In the genomic region with DNA sequence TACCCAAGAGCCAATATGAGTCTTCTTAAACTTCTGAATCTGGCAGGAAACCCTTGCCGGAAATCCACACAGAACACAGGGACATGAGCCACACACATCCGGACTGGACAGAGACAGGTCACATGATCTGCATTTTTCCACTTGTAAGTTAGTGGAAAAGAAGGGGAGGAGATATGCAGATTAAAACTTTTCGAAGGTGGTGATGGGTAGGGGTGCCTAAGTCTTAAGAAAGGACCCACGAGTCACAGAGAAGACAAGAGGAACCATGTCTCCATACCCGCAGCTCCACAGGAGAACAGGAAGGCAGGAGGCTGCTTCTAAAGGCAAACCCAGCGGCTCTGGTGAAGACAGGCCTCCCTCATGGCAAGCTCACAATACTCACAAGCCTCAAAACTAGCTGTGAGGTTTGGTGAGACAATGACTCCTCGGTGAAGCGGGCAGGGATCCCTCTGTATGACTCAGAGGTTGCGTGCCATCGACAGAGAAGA, we compare ENCODE assay signal across 8 mouse cellular contexts. TPM values are rescaled to one million over a fixed set of nuclear protein-coding genes. Genes with fewer than 3 reads are reported as not detected.
A peak's percentile ranks its signal among the peaks of the same experiment; 100 is the strongest.
DNase-seq lines count a peak whose midpoint lies in the region; ATAC-seq and TF ChIP-seq lines count a peak whose summit lies in the region.

No protein-coding gene starts in this region.

- peak; percentile 91 for ATAC-seq in embryonic facial prominence, embryonic 14.5 days (ENCODE audit: low read depth)
- peak; percentile 89 for ATAC-seq in heart, embryonic 12.5 days (ENCODE audit: insufficient number of reproducible peaks, low FRiP score)
- peak; percentile 91 for ATAC-seq in kidney, embryonic 14.5 days (ENCODE audit: low FRiP score, low TSS enrichment)
- peak; percentile 75 for ATAC-seq in liver, embryonic 15.5 days (ENCODE audit: insufficient read depth)

- peak overlapping the region; percentile 74 for H3K9ac ChIP-seq in embryonic facial prominence, embryonic 14.5 days (ENCODE audit: low read depth, low read length)
- peak overlapping the region; percentile 90 for H3K9ac ChIP-seq in heart, embryonic 12.5 days
- H3K9ac ChIP-seq in kidney, embryonic 14.5 days (ENCODE audit: low read depth, low read length) = peak overlapping the region; percentile 79
- H3K9ac ChIP-seq in liver, embryonic 15.5 days = peak overlapping the region; percentile 88

- WGBS in embryonic facial prominence, embryonic 14.5 days = under 1% methylated on average over 10 of the region's 10 CpGs
- WGBS in heart, embryonic 12.5 days = under 1% methylated on average over 10 of the region's 10 CpGs
- under 1% methylated on average over 10 of the region's 10 CpGs for WGBS in kidney, embryonic 14.5 days
- WGBS in liver, embryonic 15.5 days (ENCODE audit: insufficient replicate concordance) = under 1% methylated on average over 10 of the region's 10 CpGs
- under 1% methylated on average over 10 of the region's 10 CpGs for WGBS in thymus, adult 2 months

- H3K4me2 ChIP-seq in embryonic facial prominence, embryonic 14.5 days (ENCODE audit: low read depth, low read length) = peak overlapping the region; percentile 99
- peak overlapping the region; percentile 99 for H3K4me2 ChIP-seq in heart, embryonic 12.5 days
- peak overlapping the region; percentile 92 for H3K4me2 ChIP-seq in kidney, embryonic 14.5 days (replicated peaks; ENCODE audit: low read depth, low read length)
- peak overlapping the region; percentile 99 for H3K4me2 ChIP-seq in liver, embryonic 15.5 days

- peak; percentile 88 for DNase-seq in A20 (ENCODE audit: low read depth, low spot score)
- DNase-seq in ZHBTc4 (ENCODE audit: low read depth, low spot score) = peak; percentile 87
- peak; percentile 97 for DNase-seq in embryonic facial prominence, embryonic 14.5 days (ENCODE audit: low spot score)
- DNase-seq in natural killer cell, adult 2 months (ENCODE audit: low spot score in 2 of 2) = peak; percentile 38 to 49
- DNase-seq in thymus, adult 2 months = peak; percentile 59

- peak overlapping the region; percentile 44 for H3K4me3 ChIP-seq in embryonic facial prominence, embryonic 14.5 days (ENCODE audit: low read depth, low read length)
- H3K4me3 ChIP-seq in heart, embryonic 12.5 days = peak overlapping the region; percentile 57
- H3K4me3 ChIP-seq in kidney, embryonic 14.5 days (ENCODE audit: low read length) = peak overlapping the region; percentile 45
- H3K4me3 ChIP-seq in liver, embryonic 15.5 days (replicated peaks) = peak overlapping the region; percentile 66
- peak overlapping the region; percentile 50 for H3K4me3 ChIP-seq in thymus, adult 2 months (ENCODE audit: control insufficient read depth, insufficient read depth, low read length)

- TF ChIP-seq POLR2A in thymus, adult 2 months (IDR thresholded peaks at IDR 0.05; ENCODE audit: control insufficient read depth, extremely low read depth, insufficient read depth, low read length, poor library complexity) = no peak

- H3K36me3 ChIP-seq in embryonic facial prominence, embryonic 14.5 days (ENCODE audit: control insufficient read depth, insufficient read depth, low read length) = no peaks in the 10 kb centered on the region
- H3K36me3 ChIP-seq in heart, embryonic 12.5 days = no peaks in the 10 kb centered on the region
- no peaks in the 10 kb centered on the region for H3K36me3 ChIP-seq in kidney, embryonic 14.5 days (ENCODE audit: control insufficient read depth, insufficient read depth, low read length)
- H3K36me3 ChIP-seq in liver, embryonic 15.5 days (replicated peaks) = no peaks in the 10 kb centered on the region
- no peaks in the 10 kb centered on the region for H3K36me3 ChIP-seq in thymus, adult 2 months (ENCODE audit: control insufficient read depth, insufficient read depth, low read length)

- no peaks in the 10 kb centered on the region for H3K9me3 ChIP-seq in embryonic facial prominence, embryonic 14.5 days (ENCODE audit: control insufficient read depth, low read length)
- no peaks in the 10 kb centered on the region for H3K9me3 ChIP-seq in heart, embryonic 12.5 days (replicated peaks)
- no peaks in the 10 kb centered on the region for H3K9me3 ChIP-seq in kidney, embryonic 14.5 days (ENCODE audit: control insufficient read depth, low read length)
- no peaks in the 10 kb centered on the region for H3K9me3 ChIP-seq in liver, embryonic 15.5 days (replicated peaks)

- peak overlapping the region; percentile 98 for H3K27ac ChIP-seq in embryonic facial prominence, embryonic 14.5 days (replicated peaks; ENCODE audit: low read depth, low read length)
- H3K27ac ChIP-seq in heart, embryonic 12.5 days (ENCODE audit: poor library complexity, severe bottlenecking) = peak overlapping the region; percentile 98
- H3K27ac ChIP-seq in kidney, embryonic 14.5 days (ENCODE audit: low read depth, low read length) = peak overlapping the region; percentile 97
- H3K27ac ChIP-seq in liver, embryonic 15.5 days (replicated peaks) = peak overlapping the region; percentile 94
- H3K27ac ChIP-seq in thymus, adult 2 months (ENCODE audit: control insufficient read depth, insufficient read depth, low read length) = peak overlapping the region; percentile 96

- TF ChIP-seq CTCF in thymus, adult 2 months (IDR thresholded peaks at IDR 0.05; ENCODE audit: borderline replicate concordance, control insufficient read depth, extremely low read depth, insufficient read depth, low read length, poor library complexity) = no peak

- H3K27me3 ChIP-seq in embryonic facial prominence, embryonic 14.5 days (replicated peaks; ENCODE audit: control insufficient read depth, insufficient read depth, low read length) = no peaks in the 10 kb centered on the region
- no peaks in the 10 kb centered on the region for H3K27me3 ChIP-seq in heart, embryonic 12.5 days (replicated peaks)
- H3K27me3 ChIP-seq in kidney, embryonic 14.5 days (ENCODE audit: control insufficient read depth, insufficient read depth, low read length) = no peaks in the 10 kb centered on the region
- H3K27me3 ChIP-seq in liver, embryonic 15.5 days = peaks cover under 1% of the 10 kb centered on the region; the same call in 1 of the 2 replicates
- no peaks in the 10 kb centered on the region for H3K27me3 ChIP-seq in thymus, adult 2 months (ENCODE audit: control insufficient read depth, insufficient read depth, low read length)

- peaks cover 20% of the 10 kb centered on the region for H3K4me1 ChIP-seq in embryonic facial prominence, embryonic 14.5 days (ENCODE audit: control insufficient read depth, insufficient read depth, low read length)
- H3K4me1 ChIP-seq in heart, embryonic 12.5 days (replicated peaks) = peaks cover 43% of the 10 kb centered on the region
- peaks cover 17% of the 10 kb centered on the region for H3K4me1 ChIP-seq in kidney, embryonic 14.5 days (ENCODE audit: control insufficient read depth, insufficient read depth, low read length)
- H3K4me1 ChIP-seq in liver, embryonic 15.5 days (replicated peaks) = peaks cover 81% of the 10 kb centered on the region
- peaks cover 28% of the 10 kb centered on the region for H3K4me1 ChIP-seq in thymus, adult 2 months (replicated peaks; ENCODE audit: control insufficient read depth, insufficient read depth, low read length)

RNA-seq across cellular contexts. Expression of a gene that starts 10.6 kb away (rescaled TPM):
- 1,262 and 1,432 TPM in 2 replicates for polyA plus RNA-seq in embryonic facial prominence, embryonic 14.5 days (2014; fragmentation: Nextera tagmentation; extraction: Ambion mirVana)
- polyA plus RNA-seq in heart, embryonic 12.5 days (2016; fragmentation: Nextera tagmentation; extraction: Ambion mirVana) = 921 and 928 TPM in 2 replicates
- polyA plus RNA-seq in kidney, embryonic 14.5 days (2014; fragmentation: Nextera tagmentation; extraction: Ambion mirVana) = 1,151 and 1,339 TPM in 2 replicates
- 470 and 547 TPM in 2 replicates for polyA plus RNA-seq in liver, embryonic 15.5 days (2015; fragmentation: Nextera tagmentation; extraction: Ambion mirVana)
- polyA plus RNA-seq in thymus, adult 2 months (2012; rRNA removed) = 2,302 and 2,614 TPM in 2 replicates

RNA-seq across cellular contexts. Expression of a gene that starts 47.5 kb away (rescaled TPM):
- 4.3 and 4.4 TPM in 2 replicates for polyA plus RNA-seq in embryonic facial prominence, embryonic 14.5 days (2014; fragmentation: Nextera tagmentation; extraction: Ambion mirVana)
- 5.5 and 6.0 TPM in 2 replicates for polyA plus RNA-seq in heart, embryonic 12.5 days (2016; fragmentation: Nextera tagmentation; extraction: Ambion mirVana)
- polyA plus RNA-seq in kidney, embryonic 14.5 days (2014; fragmentation: Nextera tagmentation; extraction: Ambion mirVana) = 8.1 and 9.6 TPM in 2 replicates
- polyA plus RNA-seq in liver, embryonic 15.5 days (2015; fragmentation: Nextera tagmentation; extraction: Ambion mirVana) = 1.5 and 1.8 TPM in 2 replicates
- 10.9 and 15.7 TPM in 2 replicates for polyA plus RNA-seq in thymus, adult 2 months (2012; rRNA removed)

Comparison
In these comparisons a context has a peak if more than half of its experiments do, and no peak if none do; other contexts are left out.
1. Peak in every context shown above with its lines: DNase-seq, ATAC-seq, H3K4me3 ChIP-seq and H3K27ac ChIP-seq.
2. DNase-seq: peak in every context shown above with its lines; median percentile 97 in embryonic facial prominence, embryonic 14.5 days; 88 in A20; 87 in ZHBTc4; 59 in thymus, adult 2 months; 44 in natural killer cell, adult 2 months.